Mouse (Mus musculus) heart, postnatal 0 days (tissue): ENCODE results near the gene 1110051M20Rik.

Source experiments
- CTCF ChIP-seq: IDR thresholded peaks from 2 replicates; pipeline ENCODE4 v1.5.1; 2016; ENCODE audit warnings: antibody characterized with exemption, control low read depth, low read depth
- EP300 ChIP-seq: IDR thresholded peaks from 2 replicates; pipeline ENCODE4 v1.6.1; 2016; ENCODE audit warnings: antibody characterized with exemption, low read depth

- TF ChIP-seq CTCF (no peak), EP300 (no peak)
Observed at GRCm38 (mm10) chr2:91440686-91441085, 3.8 kb downstream of the 1110051M20Rik start.
